Mouse (Mus musculus) MEL (cell line): ENCODE results near the gene Nos1.

Source experiments
- CHD2 ChIP-seq: IDR thresholded peaks from 2 replicates; pipeline ENCODE4 v1.6.1; 2011; ENCODE audit warnings: low read length, improper control_type of control experiment
- CTCF ChIP-seq, 3 experiments: IDR thresholded peaks in 2 of 3; conservative IDR thresholded peaks in 1 of 3; 2 replicates each; pipeline ENCODE4 v1.5.1; 2011 to 2012; ENCODE audit warnings: low read length in 3 of 3, low read depth in 2 of 3, mild to moderate bottlenecking in 2 of 3, improper control_type of control experiment in 1 of 3, inconsistent platforms in 1 of 3, mixed read lengths in 1 of 3, moderate library complexity in 1 of 3; ENCODE audit not compliant: control insufficient read depth in 1 of 3, insufficient read depth in 1 of 3, poor library complexity in 1 of 3, severe bottlenecking in 1 of 3
- E2F4 ChIP-seq: IDR thresholded peaks from 2 replicates; pipeline ENCODE4 v1.6.1; 2011; ENCODE audit warnings: low read depth, low read length, improper control_type of control experiment, borderline replicate concordance
- ELF1 ChIP-seq: IDR thresholded peaks from 2 replicates; pipeline ENCODE4 v1.6.1; 2014; ENCODE audit warnings: low read depth, mild to moderate bottlenecking, inconsistent platforms, low read length, improper control_type of control experiment, moderate library complexity
- EP300 ChIP-seq, 2 experiments: IDR thresholded peaks; 2 replicates each; pipeline ENCODE4 v1.6.1; 2011; ENCODE audit warnings: improper control_type of control experiment in 2 of 2, low read length in 2 of 2, low read depth in 1 of 2, mild to moderate bottlenecking in 1 of 2
- MAX ChIP-seq: IDR thresholded peaks from 2 replicates; pipeline ENCODE4 v1.6.1; 2011; ENCODE audit warnings: low read length, improper control_type of control experiment
- MAZ ChIP-seq: IDR thresholded peaks from 2 replicates; pipeline ENCODE4 v1.6.1; 2012; ENCODE audit warnings: low read depth, mild to moderate bottlenecking, inconsistent platforms, low read length, improper control_type of control experiment
- MYB ChIP-seq: IDR thresholded peaks from 2 replicates; pipeline ENCODE4 v1.6.1; 2011; ENCODE audit warnings: mild to moderate bottlenecking, low read depth, low read length, improper control_type of control experiment
- MYC ChIP-seq: IDR thresholded peaks from 2 replicates; pipeline ENCODE4 v1.6.1; 2011; ENCODE audit warnings: low read depth, mild to moderate bottlenecking, low read length, improper control_type of control experiment, moderate library complexity
- UBTF ChIP-seq: IDR thresholded peaks from 2 replicates; pipeline ENCODE4 v1.6.1; 2012; ENCODE audit warnings: low read depth, mild to moderate bottlenecking, inconsistent platforms, low read length, improper control_type of control experiment, moderate library complexity, borderline replicate concordance; ENCODE audit not compliant: insufficient read depth
- USF1 ChIP-seq: IDR thresholded peaks from 2 replicates; pipeline ENCODE4 v1.6.1; 2014; ENCODE audit warnings: low read depth, mild to moderate bottlenecking, inconsistent platforms, low read length, improper control_type of control experiment, moderate library complexity

DNA sequence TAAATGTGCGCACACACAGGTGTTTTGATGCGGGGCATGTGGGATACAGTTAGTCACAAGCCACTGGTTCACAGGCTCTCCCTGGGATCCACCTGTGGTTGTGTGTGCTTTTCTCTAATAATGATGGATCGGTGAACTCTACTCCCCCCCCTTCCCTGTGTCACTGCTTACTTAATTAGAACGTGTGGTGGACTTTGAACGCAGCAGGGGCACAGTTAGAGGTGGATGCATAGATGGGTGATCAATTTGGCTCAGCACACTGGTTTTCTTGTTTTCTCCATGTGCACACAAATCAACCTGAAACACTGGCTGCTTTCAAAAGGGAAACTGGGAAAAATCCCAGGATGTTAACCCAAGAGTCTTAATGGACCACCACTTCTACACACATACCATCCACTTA is 198.2 kb downstream of the Nos1 start:
- TF ChIP-seq UBTF (no peak), MAX (no peak), ELF1 (no peak), CTCF (IDR thresholded peaks at IDR 0.05 in 2 of 3, conservative IDR thresholded peaks at IDR 0.05 in 1 of 3; ENCODE audit: control insufficient read depth in 1 of 3, insufficient read depth in 1 of 3, low read depth in 2 of 3, low read length in 3 of 3, poor library complexity in 1 of 3, severe bottlenecking in 1 of 3) (no peak), CHD2 (no peak), MAZ (no peak), EP300 (IDR thresholded peaks at IDR 0.05; ENCODE audit: low read depth in 1 of 2, low read length in 2 of 2) (no peak), MYC (no peak), MYB (no peak), E2F4 (no peak), USF1 (no peak)
